Comparison of ENCODE assay signal across 12 mouse cellular contexts in genomic region chr1:162254944-162255343, GRCm38 (mm10).
DNase-seq lines count a peak whose midpoint lies in the region; ATAC-seq and TF ChIP-seq lines count a peak whose summit lies in the region.
"Had no signal": no experiment of that assay in that cellular context is flagged by ENCODE, and none has a peak within 500 bp of the region (broad histone marks: within the 10 kb centered on the region; RNA-seq: fewer than 3 reads in every experiment).

No protein-coding gene starts in this region.

- peak; percentile 85 for DNase-seq in heart, adult 11 months
- DNase-seq in NIH3T3 (ENCODE audit: low read depth) = peak; percentile 65
- DNase-seq in forelimb bud, embryonic 11.5 days (ENCODE audit: low read depth, low spot score) = peak; percentile 59
- DNase-seq in urinary bladder, adult 18-20 months (ENCODE audit: low spot score in 2 of 2) = no peak
- DNase-seq in heart, postnatal 10 days = no peak
- no peak for DNase-seq in left cerebral cortex, adult 2 months (ENCODE audit: extremely low spot score in 1 of 2, low spot score in 2 of 2)
- DNase-seq: adrenal gland, postnatal 10 days; cerebellum, adult 18-20 months; gastrocnemius, postnatal 25 days; left cerebral cortex, postnatal 4 days had no signal

- H3K4me2 ChIP-seq in heart, embryonic 11.5 days = no peak overlapping the region
- H3K4me2 ChIP-seq in limb, embryonic 15.5 days = no peak overlapping the region

- H3K9me3 ChIP-seq in heart, embryonic 11.5 days (replicated peaks; ENCODE audit: control insufficient read depth, low read length) = no peaks in the 10 kb centered on the region
- no peaks in the 10 kb centered on the region for H3K9me3 ChIP-seq in limb, embryonic 15.5 days

- no peaks in the 10 kb centered on the region for H3K27me3 ChIP-seq in heart, embryonic 11.5 days (ENCODE audit: control insufficient read depth, insufficient read depth, low read length)
- no peaks in the 10 kb centered on the region for H3K27me3 ChIP-seq in limb, embryonic 15.5 days

- ATAC-seq in heart, embryonic 11.5 days (replicated peaks; ENCODE audit: insufficient number of reproducible peaks, low FRiP score, low TSS enrichment) = no peak; the same call in 1 of the 2 replicates
- no peak for ATAC-seq in limb, embryonic 15.5 days (ENCODE audit: insufficient number of reproducible peaks, low FRiP score, low TSS enrichment, low read depth)

- H3K36me3 ChIP-seq in heart, embryonic 11.5 days (ENCODE audit: control insufficient read depth, insufficient read depth, low read length) = no peaks in the 10 kb centered on the region
- no peaks in the 10 kb centered on the region for H3K36me3 ChIP-seq in limb, embryonic 15.5 days

- H3K4me1 ChIP-seq in heart, embryonic 11.5 days (ENCODE audit: control insufficient read depth, insufficient read depth, low read length) = no peaks in the 10 kb centered on the region
- H3K4me1 ChIP-seq in limb, embryonic 15.5 days = peaks cover 13% of the 10 kb centered on the region

- H3K27ac ChIP-seq in heart, embryonic 11.5 days (ENCODE audit: low read depth, low read length) = no peak overlapping the region
- H3K27ac ChIP-seq in limb, embryonic 15.5 days = peak overlapping the region; percentile 60; the same call in 1 of the 2 replicates
- H3K27ac ChIP-seq in left cerebral cortex, adult 2 months = no peak overlapping the region

- intact Hi-C loops in heart, postnatal 10 days (cut with DNase I) = no loop called here
- intact Hi-C loops in left cerebral cortex, adult 2 months (cut with DNase I) = no loop called here

- H3K9ac ChIP-seq in heart, embryonic 11.5 days (ENCODE audit: low read depth, low read length) = no peak overlapping the region
- H3K9ac ChIP-seq in limb, embryonic 15.5 days = no peak overlapping the region

- no peak overlapping the region for H3K4me3 ChIP-seq in heart, embryonic 11.5 days (ENCODE audit: low read depth, low read length)
- no peak overlapping the region for H3K4me3 ChIP-seq in limb, embryonic 15.5 days
- H3K4me3 ChIP-seq in left cerebral cortex, adult 2 months = no peak overlapping the region

- no peak for TF ChIP-seq CTCF in left cerebral cortex, adult 2 months (IDR thresholded peaks at IDR 0.05)

- WGBS in heart, embryonic 11.5 days (ENCODE audit: insufficient replicate concordance) = 51% methylated on average over 5 of the region's 5 CpGs
- 26% methylated on average over 5 of the region's 5 CpGs for WGBS in limb, embryonic 15.5 days

Comparison
In these comparisons a context has a peak if more than half of its experiments do, and no peak if none do; other contexts are left out.
1. DNase-seq: peak in heart, adult 11 months (single experiment), NIH3T3 (single experiment) and forelimb bud, embryonic 11.5 days (single experiment); none in urinary bladder, adult 18-20 months (0 of 2), heart, postnatal 10 days (0 of 2) and left cerebral cortex, adult 2 months (0 of 2).